Mouse (Mus musculus): ENCODE measurements around the gene Vmn1r227.

The Vmn1r227 gene

DNA sequence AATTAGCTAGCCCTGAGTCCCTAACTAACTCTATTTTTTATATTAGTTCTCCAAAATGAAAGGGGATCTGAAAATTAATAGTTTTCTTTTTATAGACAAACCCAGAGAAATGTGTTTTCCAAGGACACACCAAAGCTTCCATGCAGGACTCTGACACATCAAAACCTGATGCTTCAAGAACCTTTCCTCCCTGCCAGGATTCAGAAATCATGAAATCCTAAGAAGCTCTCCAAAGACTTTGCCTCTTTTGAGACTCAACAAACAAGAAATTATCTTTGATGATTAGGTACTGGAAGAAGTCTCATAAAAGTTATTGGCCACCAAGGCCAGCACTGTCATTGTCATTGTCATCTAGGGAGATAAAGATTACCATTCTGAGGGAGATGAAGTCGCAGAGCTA, at the start of gene Vmn1r227:
Gene Vmn1r227 (plus strand): TSS at position 301 of the 400 bp plus-strand sequence.
- DNase-seq (ENCODE audit: low spot score): no peak

DNA sequence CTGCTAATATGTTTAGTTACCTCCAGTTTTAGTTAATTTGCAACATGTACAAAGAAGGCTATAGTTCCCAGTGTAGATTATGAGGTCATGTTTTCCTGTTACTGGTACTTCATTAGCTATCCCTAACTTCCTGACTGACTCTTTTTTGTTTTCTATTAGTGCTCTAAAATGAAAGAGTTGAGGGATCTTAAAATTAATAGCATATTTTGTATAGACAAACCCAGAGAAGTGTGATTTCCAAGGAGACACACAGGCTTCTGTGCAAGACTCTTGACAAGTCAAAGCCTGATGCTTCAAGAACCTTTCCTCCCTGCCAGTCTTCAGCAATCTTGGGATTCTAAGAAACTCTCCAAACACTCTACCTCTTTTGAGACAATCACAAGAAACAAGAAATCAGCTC, 47.1 kb upstream of the Vmn1r227 start, which contains the start of gene Vmn1r226:
Gene Vmn1r226 (plus strand): TSS at position 301 of the 400 bp plus-strand sequence.
- no peak for DNase-seq (ENCODE audit: low spot score)

DNA sequence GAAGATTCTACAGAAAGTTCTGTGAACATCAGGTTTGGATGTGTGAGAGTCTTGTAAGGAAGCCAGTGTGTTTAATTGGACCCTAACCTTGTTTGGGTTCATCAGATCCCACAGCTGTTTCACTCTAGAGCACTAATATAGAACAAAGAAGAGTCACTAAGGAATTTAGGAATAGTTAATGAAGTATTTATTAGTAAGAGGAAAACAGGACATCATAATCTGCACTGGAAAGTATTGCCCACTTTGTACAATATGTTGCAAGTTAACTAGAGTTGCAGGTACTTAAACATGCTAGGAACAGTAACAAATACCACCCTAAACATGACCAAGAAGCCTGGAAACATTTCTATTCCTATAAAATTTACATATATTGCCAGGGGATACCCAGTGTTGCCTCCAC, 56.4 kb downstream of the Vmn1r227 start, which contains the start of gene Vmn1r228:
Gene Vmn1r228 (minus strand): TSS at position 101 of the 400 bp plus-strand sequence.
- DNase-seq (ENCODE audit: low spot score): no peak

Measured in ovary, postnatal 10 days (tissue).